Mouse (Mus musculus): Measurements from ENCODE around the gene Slain2.
A peak's percentile ranks its signal among the peaks of the same experiment; 100 is the strongest.

The Slain2 gene

GRCm38 (mm10) chr5:72913648-72914557 is at the start of gene Slain2:
TSS of gene Slain2 (plus strand) at chr5:72914304.
- peak; percentile 98 for DNase-seq (ENCODE audit: low spot score)

GRCm38 (mm10) chr5:72864654-72865178 is 49.4 kb upstream of the Slain2 start:
- DNase-seq (ENCODE audit: low spot score): no peak

GRCm38 (mm10) chr5:72866260-72866905 is 47.7 kb upstream of the Slain2 start:
- no peak for DNase-seq (ENCODE audit: low spot score)

- no peak for DNase-seq (ENCODE audit: low spot score)
Measured at GRCm38 (mm10) chr5:72867036-72867672, 47.0 kb upstream of the Slain2 start.

GRCm38 (mm10) chr5:72868091-72868875 is 45.8 kb upstream of the Slain2 start, which contains the start of gene Tec:
TSS of gene Tec (minus strand) at chr5:72868483.
- peak; percentile 68 for DNase-seq (ENCODE audit: low spot score)

GRCm38 (mm10) chr5:72869779-72870608 is 44.1 kb upstream of the Slain2 start:
- no peak for DNase-seq (ENCODE audit: low spot score)

GRCm38 (mm10) chr5:72871114-72871513 is 43.0 kb upstream of the Slain2 start:
- no peak for DNase-seq (ENCODE audit: low spot score)

GRCm38 (mm10) chr5:72879736-72880135 is 34.4 kb upstream of the Slain2 start:
- DNase-seq (ENCODE audit: low spot score): no peak

- no peak for DNase-seq (ENCODE audit: low spot score)
Measured at GRCm38 (mm10) chr5:72881748-72882411, 32.2 kb upstream of the Slain2 start.

- no peak for DNase-seq (ENCODE audit: low spot score)
Measured at GRCm38 (mm10) chr5:72882412-72882765, 31.7 kb upstream of the Slain2 start.

- no peak for DNase-seq (ENCODE audit: low spot score)
Measured at GRCm38 (mm10) chr5:72883706-72884105, 30.4 kb upstream of the Slain2 start.

- DNase-seq (ENCODE audit: low spot score): no peak
Measured at GRCm38 (mm10) chr5:72886458-72887222, 27.5 kb upstream of the Slain2 start.

GRCm38 (mm10) chr5:72888260-72888659 is 25.8 kb upstream of the Slain2 start:
- DNase-seq (ENCODE audit: low spot score): no peak

GRCm38 (mm10) chr5:72891534-72891933 is 22.6 kb upstream of the Slain2 start:
- no peak for DNase-seq (ENCODE audit: low spot score)

GRCm38 (mm10) chr5:72893987-72894386 is 20.1 kb upstream of the Slain2 start:
- no peak for DNase-seq (ENCODE audit: low spot score)

- DNase-seq (ENCODE audit: low spot score): no peak
Measured at GRCm38 (mm10) chr5:72895261-72895660, 18.8 kb upstream of the Slain2 start.

GRCm38 (mm10) chr5:72896478-72897279 is 17.4 kb upstream of the Slain2 start:
- DNase-seq (ENCODE audit: low spot score): no peak

GRCm38 (mm10) chr5:72897998-72898397 is 16.1 kb upstream of the Slain2 start:
- no peak for DNase-seq (ENCODE audit: low spot score)

GRCm38 (mm10) chr5:72899255-72899654 is 14.8 kb upstream of the Slain2 start:
- DNase-seq (ENCODE audit: low spot score): no peak

Data from urinary bladder, postnatal 10 days (tissue).